Mouse (Mus musculus): ENCODE data around the gene Fgfr3. TPM values are rescaled to one million over a fixed set of nuclear protein-coding genes. Genes with fewer than 3 reads are reported as not detected.

Gene Fgfr3
- polyA plus RNA-seq, 1 experiment, result 150 TPM

- TF ChIP-seq POLR2A (IDR thresholded peaks at IDR 0.05; ENCODE audit: extremely low read depth, insufficient read depth, low read length), result no peak
- TF ChIP-seq CTCF (IDR thresholded peaks at IDR 0.05; ENCODE audit: extremely low read depth, insufficient read depth, low read length), result no peak
- no peaks in the 10 kb centered on the region; the same call in 1 of the 2 replicates for H3K4me1 ChIP-seq (ENCODE audit: control insufficient read depth, insufficient read depth, low read length)
- no peak overlapping the region for H3K27ac ChIP-seq (ENCODE audit: insufficient read depth, low read length)
- H3K4me3 ChIP-seq (ENCODE audit: insufficient read depth, low read length), result no peak overlapping the region
Observed at GRCm38 (mm10) chr5:33697534-33697933, 23.9 kb upstream of the Fgfr3 start.

- no peak overlapping the region for H3K4me3 ChIP-seq (ENCODE audit: insufficient read depth, low read length)
- no peak overlapping the region for H3K27ac ChIP-seq (ENCODE audit: insufficient read depth, low read length)
- TF ChIP-seq POLR2A (IDR thresholded peaks at IDR 0.05; ENCODE audit: extremely low read depth, insufficient read depth, low read length) (no peak), CTCF (IDR thresholded peaks at IDR 0.05; ENCODE audit: extremely low read depth, insufficient read depth, low read length) (no peak)
- H3K4me1 ChIP-seq (ENCODE audit: control insufficient read depth, insufficient read depth, low read length), result no peaks in the 10 kb centered on the region; the same call in 1 of the 2 replicates
Observed at GRCm38 (mm10) chr5:33697947-33698512, 23.4 kb upstream of the Fgfr3 start.

- TF ChIP-seq POLR2A (IDR thresholded peaks at IDR 0.05; ENCODE audit: extremely low read depth, insufficient read depth, low read length) (no peak), CTCF (IDR thresholded peaks at IDR 0.05; ENCODE audit: extremely low read depth, insufficient read depth, low read length) (no peak)
- H3K4me1 ChIP-seq (ENCODE audit: control insufficient read depth, insufficient read depth, low read length), result no peaks in the 10 kb centered on the region; the same call in 1 of the 2 replicates
- no peak overlapping the region for H3K4me3 ChIP-seq (ENCODE audit: insufficient read depth, low read length)
- no peak overlapping the region for H3K27ac ChIP-seq (ENCODE audit: insufficient read depth, low read length)
Observed at GRCm38 (mm10) chr5:33698669-33699068, 22.8 kb upstream of the Fgfr3 start.

DNA sequence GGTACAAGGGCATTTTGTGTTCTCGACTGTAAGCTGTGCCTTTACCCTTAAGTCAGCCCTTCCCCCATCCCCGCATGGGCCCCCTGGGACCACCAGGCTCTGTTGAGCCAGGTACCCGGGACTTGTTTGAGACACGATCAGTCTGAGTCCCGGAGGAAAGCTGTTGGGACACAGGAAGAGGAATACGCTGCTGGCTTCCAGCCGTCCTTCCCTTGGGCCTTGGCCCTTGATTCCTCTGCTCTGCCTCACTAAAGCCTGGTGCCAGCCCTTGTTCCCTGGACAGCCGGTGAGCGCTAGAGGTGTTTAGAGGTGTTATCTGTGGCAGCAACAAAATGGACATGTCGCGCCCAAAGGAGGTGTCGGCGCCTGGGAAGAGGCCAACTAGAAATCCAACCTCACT lies 21.5 kb upstream of the Fgfr3 start:
- H3K4me3 ChIP-seq (ENCODE audit: insufficient read depth, low read length), result no peak overlapping the region
- no peak overlapping the region for H3K27ac ChIP-seq (ENCODE audit: insufficient read depth, low read length)
- H3K4me1 ChIP-seq (ENCODE audit: control insufficient read depth, insufficient read depth, low read length), result no peaks in the 10 kb centered on the region; the same call in 1 of the 2 replicates
- no peak for TF ChIP-seq POLR2A (IDR thresholded peaks at IDR 0.05; ENCODE audit: extremely low read depth, insufficient read depth, low read length)
- TF ChIP-seq CTCF (IDR thresholded peaks at IDR 0.05; ENCODE audit: extremely low read depth, insufficient read depth, low read length), result no peak

- Histone ChIP-seq H3K4me3 (ENCODE audit: insufficient read depth, low read length) (no peak overlapping the region), H3K4me1 (ENCODE audit: control insufficient read depth, insufficient read depth, low read length) (no peaks in the 10 kb centered on the region; the same call in 1 of the 2 replicates), H3K27ac (ENCODE audit: insufficient read depth, low read length) (no peak overlapping the region)
- TF ChIP-seq POLR2A (IDR thresholded peaks at IDR 0.05; ENCODE audit: extremely low read depth, insufficient read depth, low read length) (no peak), CTCF (IDR thresholded peaks at IDR 0.05; ENCODE audit: extremely low read depth, insufficient read depth, low read length) (no peak)
Observed at GRCm38 (mm10) chr5:33701832-33702231, 19.6 kb upstream of the Fgfr3 start.

DNA sequence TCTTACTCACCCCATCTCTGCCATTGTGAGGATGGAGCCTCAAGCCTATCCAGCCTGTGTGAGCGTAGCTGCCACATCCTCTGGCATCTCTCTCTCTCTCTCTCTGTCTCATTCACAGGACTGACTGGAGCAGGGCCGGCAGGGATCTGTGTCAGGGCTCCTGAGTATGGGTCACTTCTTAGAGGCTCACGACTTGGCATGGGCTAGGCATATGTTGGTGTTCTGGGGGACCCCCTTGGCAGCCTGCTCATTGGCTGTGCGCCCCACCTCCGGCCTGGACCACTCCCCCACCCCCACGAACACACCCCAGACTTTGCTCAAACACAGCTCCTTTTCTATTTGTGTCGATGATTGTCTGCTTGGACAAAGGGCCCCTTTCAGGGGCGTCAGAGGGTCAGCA lies 17.5 kb upstream of the Fgfr3 start:
- Histone ChIP-seq H3K4me3 (ENCODE audit: insufficient read depth, low read length) (no peak overlapping the region), H3K27ac (ENCODE audit: insufficient read depth, low read length) (no peak overlapping the region), H3K4me1 (ENCODE audit: control insufficient read depth, insufficient read depth, low read length) (no peaks in the 10 kb centered on the region)
- TF ChIP-seq CTCF (IDR thresholded peaks at IDR 0.05; ENCODE audit: extremely low read depth, insufficient read depth, low read length), result no peak
- TF ChIP-seq POLR2A (IDR thresholded peaks at IDR 0.05; ENCODE audit: extremely low read depth, insufficient read depth, low read length), result no peak

GRCm38 (mm10) chr5:33704945-33705611 lies 16.4 kb upstream of the Fgfr3 start:
- Histone ChIP-seq H3K4me1 (ENCODE audit: control insufficient read depth, insufficient read depth, low read length) (no peaks in the 10 kb centered on the region), H3K4me3 (ENCODE audit: insufficient read depth, low read length) (no peak overlapping the region), H3K27ac (ENCODE audit: insufficient read depth, low read length) (no peak overlapping the region; the same call in 1 of the 2 replicates)
- TF ChIP-seq CTCF (IDR thresholded peaks at IDR 0.05; ENCODE audit: extremely low read depth, insufficient read depth, low read length) (no peak), POLR2A (IDR thresholded peaks at IDR 0.05; ENCODE audit: extremely low read depth, insufficient read depth, low read length) (no peak)

DNA sequence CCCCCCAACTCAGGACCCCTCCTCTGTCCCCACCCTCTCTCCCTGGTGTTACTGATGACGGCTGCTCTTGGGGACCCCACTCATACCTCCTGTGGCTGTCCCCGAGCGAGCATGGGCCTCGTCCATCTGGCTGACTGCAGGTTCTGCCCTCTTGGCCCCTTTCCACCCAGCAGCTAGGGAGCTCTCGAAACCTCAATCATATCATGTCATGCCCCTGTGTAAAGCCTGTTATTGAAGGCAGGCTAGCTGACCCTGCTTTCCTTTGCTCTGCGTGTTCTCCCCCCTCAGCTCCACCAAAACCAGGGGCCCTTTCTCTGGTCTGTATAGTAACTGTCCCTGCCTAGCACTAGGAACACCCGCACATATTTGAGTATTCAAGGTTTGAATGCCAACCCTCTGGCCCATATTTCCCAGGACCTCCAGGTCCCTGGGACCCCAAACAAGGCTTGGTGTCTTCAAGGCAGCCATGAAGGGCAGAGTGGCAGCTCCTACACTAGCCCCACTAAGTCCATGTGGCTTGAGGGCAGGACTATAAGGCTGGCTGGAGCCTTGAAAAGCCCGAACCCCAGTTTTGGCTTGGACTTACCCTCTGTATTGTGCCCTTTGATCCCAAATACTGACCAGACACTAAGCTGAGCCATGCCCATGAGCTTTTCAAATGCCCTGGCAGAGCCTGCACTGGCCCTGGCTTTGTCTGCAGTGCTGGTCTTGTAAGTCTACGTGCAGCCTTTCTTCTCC lies 15.7 kb upstream of the Fgfr3 start:
- H3K4me1 ChIP-seq (ENCODE audit: control insufficient read depth, insufficient read depth, low read length), result no peaks in the 10 kb centered on the region
- TF ChIP-seq POLR2A (IDR thresholded peaks at IDR 0.05; ENCODE audit: extremely low read depth, insufficient read depth, low read length) (no peak), CTCF (IDR thresholded peaks at IDR 0.05; ENCODE audit: extremely low read depth, insufficient read depth, low read length) (no peak)
- no peak overlapping the region for H3K4me3 ChIP-seq (ENCODE audit: insufficient read depth, low read length)
- no peak overlapping the region for H3K27ac ChIP-seq (ENCODE audit: insufficient read depth, low read length)

DNA sequence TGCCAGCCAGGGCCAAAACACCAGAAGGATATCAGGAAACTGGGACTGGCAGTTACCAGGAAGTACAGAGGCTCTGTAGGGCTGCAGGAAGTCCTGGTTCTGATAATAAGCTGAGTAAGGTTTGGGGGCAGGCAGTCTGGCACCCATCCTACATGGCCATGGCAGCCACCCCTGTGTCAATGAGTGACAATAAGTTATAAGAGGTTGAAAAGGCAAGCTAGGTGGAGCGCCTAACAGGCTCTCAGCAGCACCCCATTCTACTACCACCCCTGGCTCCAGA lies 15.2 kb upstream of the Fgfr3 start:
- H3K27ac ChIP-seq (ENCODE audit: insufficient read depth, low read length), result no peak overlapping the region
- TF ChIP-seq POLR2A (IDR thresholded peaks at IDR 0.05; ENCODE audit: extremely low read depth, insufficient read depth, low read length), result no peak
- no peak for TF ChIP-seq CTCF (IDR thresholded peaks at IDR 0.05; ENCODE audit: extremely low read depth, insufficient read depth, low read length)
- no peak overlapping the region for H3K4me3 ChIP-seq (ENCODE audit: insufficient read depth, low read length)
- no peaks in the 10 kb centered on the region for H3K4me1 ChIP-seq (ENCODE audit: control insufficient read depth, insufficient read depth, low read length)

- no peak overlapping the region for H3K27ac ChIP-seq (ENCODE audit: insufficient read depth, low read length)
- TF ChIP-seq CTCF (IDR thresholded peaks at IDR 0.05; ENCODE audit: extremely low read depth, insufficient read depth, low read length) (no peak), POLR2A (IDR thresholded peaks at IDR 0.05; ENCODE audit: extremely low read depth, insufficient read depth, low read length) (no peak)
Observed at GRCm38 (mm10) chr5:33707163-33707562, 14.3 kb upstream of the Fgfr3 start.

More at GRCm38 (mm10) chr5:33707163-33707562, 14.3 kb upstream of the Fgfr3 start:
- Histone ChIP-seq H3K4me1 (ENCODE audit: control insufficient read depth, insufficient read depth, low read length) (no peaks in the 10 kb centered on the region), H3K4me3 (ENCODE audit: insufficient read depth, low read length) (no peak overlapping the region)
